Mouse (Mus musculus): Measurements from ENCODE around the gene Serpinb1a.

- TF ChIP-seq GATA1 (IDR thresholded peaks at IDR 0.05; ENCODE audit: low read length) (no peak), TAL1 (IDR thresholded peaks at IDR 0.05; ENCODE audit: low read length) (no peak)
Observed at GRCm38 (mm10) chr13:32819926-32820325, 31.1 kb downstream of the Serpinb1a start.
